Mouse (Mus musculus) frontal cortex, postnatal 10 days (tissue): ENCODE results near the gene Pik3r5.

ENCODE experiments used
- DNase-seq, 2 experiments: peaks; one replicate each; pipeline ENCODE4 v3.0.0; 2022; ENCODE audit warnings: low spot score in 2 of 2, mixed read lengths in 1 of 2

Pik3r5 gene

DNA sequence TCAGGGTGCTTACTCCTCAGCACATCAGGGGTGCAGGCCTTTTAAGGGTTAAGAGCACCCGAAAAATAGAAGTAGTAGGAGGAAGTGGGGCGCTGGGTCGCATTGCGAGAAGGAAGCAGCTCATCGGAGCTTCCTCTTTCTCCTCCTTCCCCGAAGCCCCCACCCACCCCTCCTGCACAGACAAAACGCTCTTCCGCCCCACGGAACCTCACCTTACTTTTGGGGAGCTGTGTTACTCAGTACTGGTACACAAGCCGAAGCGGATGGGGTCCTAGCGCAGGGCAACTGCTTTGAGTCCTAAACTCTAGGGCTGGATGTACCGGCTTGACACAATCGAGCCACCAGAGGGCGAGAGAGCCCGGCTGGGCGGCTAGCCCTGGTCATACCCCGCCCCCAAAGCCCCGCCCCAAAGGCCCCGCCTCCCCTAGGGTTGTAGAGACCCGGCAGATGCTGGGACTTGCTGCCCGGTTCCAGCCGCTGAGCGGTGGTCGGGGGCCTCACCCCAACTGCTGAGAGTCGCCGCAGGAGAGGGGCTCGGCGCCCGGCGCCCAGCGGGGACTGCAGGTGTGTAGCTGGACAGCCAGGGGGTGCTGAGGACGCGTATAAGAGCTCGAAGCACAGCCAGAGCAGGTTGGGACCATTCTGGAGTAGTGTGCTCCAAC is at the start of gene Pik3r5:
TSS of gene Pik3r5 (plus strand) at position 423 of the 662 bp plus-strand sequence.
- peak; percentile 26 to 63 for DNase-seq

DNA sequence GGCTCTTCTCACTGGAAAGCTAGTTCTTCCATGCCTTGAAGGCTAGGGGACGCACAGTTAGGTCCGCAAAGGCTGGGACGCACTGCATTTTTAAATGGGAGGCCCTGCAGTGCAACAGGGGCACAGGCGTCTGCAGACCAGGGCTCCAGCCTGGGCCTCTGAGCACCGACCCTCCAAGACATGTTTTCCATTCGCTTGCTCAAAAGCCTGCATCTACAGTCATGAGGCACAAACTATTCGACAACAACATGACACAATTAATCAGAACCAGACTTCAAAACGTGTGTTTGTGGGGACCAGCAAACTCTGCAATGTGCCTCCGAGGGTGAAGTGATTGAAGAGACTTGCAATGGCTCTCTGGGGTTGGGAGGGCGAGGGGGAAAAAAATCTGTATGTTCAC is 48.4 kb upstream of the Pik3r5 start:
- no peak for DNase-seq

DNA sequence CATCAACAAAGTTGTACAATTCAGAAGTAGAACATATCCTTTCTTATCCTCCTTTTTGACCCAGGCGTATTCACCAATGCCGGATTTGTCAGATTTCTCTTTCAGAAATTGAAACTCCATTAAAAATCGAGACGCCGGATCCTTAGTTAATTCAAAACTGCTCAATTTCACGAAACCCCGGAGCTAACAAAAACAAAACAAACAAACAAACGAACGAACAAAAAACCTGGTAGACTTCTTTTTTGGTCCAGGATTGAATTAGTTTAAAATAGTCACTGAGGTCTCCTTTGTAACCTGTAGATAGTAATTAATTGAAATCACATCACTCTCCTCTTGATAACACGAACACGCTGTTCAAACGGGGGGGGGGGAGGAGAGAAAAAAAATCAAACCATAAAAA is 47.8 kb upstream of the Pik3r5 start:
- DNase-seq = no peak

DNA sequence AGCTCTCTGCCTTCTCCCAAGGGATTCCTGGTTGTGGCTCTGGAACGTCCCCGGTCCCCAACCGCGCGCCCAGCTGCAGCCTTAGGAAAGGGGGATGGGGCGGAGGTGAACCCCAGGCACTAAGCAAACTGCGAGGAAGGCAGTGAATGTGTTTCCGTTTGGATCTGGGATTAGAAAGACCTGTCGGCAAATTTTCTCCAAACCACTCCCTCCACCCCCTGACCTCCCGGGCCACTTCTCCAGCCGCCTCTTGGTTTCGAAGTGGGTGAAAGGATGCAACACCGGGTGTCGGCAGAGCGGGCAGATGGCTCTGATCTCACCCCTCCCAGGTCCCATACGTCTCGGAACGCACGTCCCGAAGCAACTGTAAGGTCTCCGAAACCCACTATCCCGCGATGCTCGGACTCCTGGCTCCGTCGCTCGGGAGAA is 47.3 kb upstream of the Pik3r5 start:
- no peak for DNase-seq

DNA sequence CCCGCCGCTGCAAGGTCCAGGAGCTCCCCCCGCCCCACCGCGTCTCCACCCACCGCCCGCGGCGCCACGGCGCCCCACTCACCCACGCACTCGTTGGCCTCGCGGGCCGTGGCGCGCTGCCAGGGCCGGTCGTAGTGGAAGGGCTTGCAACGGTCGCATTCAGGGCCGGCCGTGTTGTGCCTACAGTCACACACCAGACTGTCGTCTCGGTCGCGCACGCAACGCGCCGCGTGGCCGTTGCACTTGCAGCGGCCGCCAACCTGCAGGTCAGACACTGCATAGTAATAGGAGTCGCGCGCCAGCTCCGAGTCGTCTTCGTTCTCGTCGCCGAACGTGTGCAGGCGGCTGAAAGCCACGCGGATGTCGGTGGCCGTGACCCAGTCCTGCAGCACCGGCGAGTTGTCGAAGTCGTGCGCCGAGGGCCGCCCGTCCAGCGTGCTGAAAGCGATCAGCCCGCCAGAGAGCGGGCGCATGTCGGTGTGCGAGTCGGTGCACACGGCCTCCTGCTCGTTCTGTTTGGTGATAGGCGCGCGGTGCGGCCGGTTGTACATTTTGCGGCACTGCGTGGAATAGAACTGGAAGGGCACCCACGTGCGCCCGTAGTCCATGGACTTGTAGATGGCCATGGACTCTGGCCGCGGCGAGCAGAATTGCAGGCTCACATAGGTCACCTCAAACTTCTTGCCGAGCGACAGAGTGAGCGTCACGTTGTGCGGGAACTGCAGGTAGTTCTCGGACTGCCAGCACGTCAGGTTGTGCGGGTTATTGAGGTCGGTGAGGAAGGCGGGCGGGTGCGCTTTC is 46.7 kb upstream of the Pik3r5 start:
- DNase-seq = peak in 1 of 2 experiments; percentile 34

DNA sequence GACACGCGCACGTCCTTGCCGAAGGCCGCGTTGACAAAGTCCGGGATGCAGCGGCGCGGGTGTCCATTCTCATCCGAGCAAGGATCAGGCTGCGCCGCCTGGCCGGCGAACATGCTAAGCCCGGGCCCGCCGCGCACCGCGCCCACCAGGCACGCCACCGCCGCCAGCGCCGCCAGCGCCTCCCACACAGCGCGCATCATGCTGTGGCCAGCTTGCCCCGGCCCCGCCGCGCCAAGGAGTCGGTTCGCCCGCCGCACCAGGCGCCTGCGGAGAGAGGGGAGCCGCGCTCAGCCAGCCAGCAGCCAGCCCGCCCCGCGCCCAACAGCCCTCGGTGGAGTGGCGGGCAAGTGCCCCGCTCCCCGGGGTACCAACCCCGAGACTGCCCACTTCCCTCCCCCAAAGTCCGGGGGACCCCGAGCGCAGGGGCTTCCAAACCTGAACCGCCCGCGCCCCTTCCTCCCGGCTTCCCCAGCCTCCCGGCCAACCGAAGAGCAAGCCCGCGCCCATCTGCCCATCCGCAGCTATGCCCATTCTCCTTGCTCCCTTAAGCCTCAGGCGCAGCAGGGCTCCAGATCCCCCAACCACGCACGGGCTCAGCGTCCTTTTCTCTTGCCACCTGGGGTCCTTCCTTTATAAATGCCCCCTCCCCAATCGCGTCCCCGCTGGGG is 45.9 kb upstream of the Pik3r5 start:
- peak in 1 of 2 experiments; percentile 25 for DNase-seq

DNA sequence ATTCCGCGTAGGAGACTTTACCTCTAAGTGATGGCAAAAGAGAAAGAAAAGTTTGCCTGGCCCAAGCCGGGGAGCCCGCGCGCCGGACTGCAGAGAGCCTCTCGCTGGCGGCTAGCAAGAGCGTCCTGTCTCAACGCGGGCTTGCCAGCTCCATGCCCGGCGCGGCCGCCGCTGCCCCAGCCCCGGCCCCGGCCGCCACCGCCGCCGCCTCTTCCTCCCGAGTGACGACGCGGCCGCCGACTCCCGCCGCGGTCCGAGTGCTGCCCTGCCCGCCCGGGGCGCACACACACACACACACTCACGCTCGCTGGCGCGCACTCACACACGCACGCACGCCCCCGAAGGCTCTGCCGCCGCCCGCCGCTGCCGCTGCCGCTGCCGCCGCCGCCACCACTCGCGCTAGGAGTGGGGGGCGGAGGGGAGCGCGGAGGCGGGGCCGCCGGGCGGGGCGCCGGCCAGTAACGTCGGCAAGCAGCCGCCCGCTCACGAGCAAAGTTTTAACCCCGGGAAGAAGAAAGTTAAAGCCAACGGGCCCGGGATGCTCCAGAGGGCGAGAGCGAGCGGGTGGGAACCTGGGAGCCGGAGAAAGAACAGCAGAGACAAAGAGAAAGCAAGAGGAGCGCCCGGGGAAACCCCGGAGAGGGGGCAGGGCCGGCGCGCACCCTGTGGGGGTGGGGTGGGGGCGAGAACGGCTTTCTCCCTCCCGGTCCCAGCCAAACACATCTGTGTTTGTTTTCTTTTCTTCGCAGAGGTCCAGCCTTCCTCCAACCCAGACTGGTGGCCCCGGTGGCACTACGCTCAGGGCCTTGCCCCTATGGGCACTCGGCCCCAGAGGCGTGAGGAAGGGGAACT is 45.1 kb upstream of the Pik3r5 start:
- DNase-seq = peak in 1 of 2 experiments; percentile 41

DNA sequence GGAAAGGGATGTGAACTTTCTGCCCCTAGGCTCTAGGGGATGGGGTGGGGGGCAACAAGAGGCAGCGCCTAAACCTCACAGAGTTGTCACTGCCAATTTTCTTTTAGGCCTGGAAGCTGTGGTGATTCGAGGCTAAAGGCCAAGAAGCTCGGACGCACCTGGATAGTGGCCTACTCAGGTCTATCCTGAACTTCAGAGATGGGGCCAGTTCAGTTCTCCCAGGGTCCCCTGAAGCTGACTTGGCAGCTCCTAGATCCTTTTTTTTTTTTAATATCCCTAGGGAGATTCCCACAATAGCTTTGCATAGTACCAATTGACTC is 44.5 kb upstream of the Pik3r5 start:
- DNase-seq = no peak

DNA sequence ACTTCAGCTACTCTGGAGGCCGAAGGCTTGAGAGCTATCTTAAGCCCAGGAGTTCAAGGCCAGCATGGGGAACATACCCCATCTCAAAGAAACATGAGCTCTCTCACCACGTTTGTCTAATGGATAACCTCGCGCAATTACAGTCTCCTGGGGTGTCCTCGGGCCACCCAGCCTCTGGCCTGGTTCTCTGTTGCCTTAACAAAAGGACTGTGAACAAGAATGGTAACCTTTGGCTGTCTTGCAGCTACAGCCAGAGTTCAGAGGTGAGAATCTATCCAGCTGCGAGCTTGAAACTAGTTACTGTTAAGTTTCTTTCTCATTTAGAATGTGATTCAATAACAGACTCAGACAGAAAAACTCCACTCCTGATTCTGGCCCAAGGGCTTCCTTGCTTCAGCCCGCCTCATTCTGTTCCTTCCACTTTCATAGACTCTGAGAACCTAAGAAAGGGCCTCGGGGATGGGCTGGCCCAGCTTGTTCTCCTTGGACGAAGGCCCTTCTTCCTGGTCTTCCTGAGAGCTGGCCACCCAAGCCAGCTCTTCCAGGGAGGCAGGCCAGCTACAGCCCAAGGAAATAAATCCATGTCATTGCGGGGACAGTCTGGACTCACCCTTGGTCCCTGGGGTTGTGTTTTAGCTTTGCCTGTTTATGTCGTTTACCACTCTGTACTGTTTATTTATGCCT is 43.8 kb upstream of the Pik3r5 start:
- DNase-seq = no peak

DNA sequence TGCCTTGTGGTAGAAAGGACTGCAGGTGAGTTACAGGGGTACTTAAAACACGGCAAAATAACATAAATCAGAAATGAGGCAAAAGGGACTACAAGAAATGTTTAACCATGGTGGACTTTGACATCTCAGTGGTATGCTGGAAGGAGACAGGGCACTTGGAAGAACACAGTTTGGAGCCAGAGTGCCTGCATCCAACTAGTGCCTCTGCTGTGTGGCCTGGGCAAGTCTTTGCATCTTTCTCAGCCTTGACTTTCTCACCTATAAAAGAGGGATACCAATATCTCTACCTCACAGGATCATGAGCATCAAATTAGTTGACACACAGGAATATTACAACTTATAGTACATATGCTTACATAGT is 43.3 kb upstream of the Pik3r5 start:
- no peak for DNase-seq

DNA sequence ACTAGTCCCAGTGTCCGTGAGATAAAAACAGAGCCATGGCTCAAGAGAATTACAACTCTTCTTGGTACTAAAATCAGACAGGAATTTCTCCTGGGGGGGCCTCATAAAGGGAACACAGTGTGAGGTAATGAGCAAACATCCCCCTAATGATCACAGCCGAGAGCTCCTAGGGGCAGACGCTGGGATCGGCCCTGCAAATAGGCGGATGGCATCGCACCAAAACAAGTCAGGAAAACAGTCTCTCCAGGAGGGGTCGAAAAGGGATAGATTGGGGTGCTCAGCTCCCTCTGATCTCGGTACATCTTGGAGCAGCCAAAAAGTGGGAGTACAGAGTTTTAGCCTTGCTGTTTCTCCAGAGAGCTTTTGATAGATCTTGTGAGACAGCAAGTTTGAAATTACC is 42.3 kb upstream of the Pik3r5 start:
- DNase-seq = no peak

DNA sequence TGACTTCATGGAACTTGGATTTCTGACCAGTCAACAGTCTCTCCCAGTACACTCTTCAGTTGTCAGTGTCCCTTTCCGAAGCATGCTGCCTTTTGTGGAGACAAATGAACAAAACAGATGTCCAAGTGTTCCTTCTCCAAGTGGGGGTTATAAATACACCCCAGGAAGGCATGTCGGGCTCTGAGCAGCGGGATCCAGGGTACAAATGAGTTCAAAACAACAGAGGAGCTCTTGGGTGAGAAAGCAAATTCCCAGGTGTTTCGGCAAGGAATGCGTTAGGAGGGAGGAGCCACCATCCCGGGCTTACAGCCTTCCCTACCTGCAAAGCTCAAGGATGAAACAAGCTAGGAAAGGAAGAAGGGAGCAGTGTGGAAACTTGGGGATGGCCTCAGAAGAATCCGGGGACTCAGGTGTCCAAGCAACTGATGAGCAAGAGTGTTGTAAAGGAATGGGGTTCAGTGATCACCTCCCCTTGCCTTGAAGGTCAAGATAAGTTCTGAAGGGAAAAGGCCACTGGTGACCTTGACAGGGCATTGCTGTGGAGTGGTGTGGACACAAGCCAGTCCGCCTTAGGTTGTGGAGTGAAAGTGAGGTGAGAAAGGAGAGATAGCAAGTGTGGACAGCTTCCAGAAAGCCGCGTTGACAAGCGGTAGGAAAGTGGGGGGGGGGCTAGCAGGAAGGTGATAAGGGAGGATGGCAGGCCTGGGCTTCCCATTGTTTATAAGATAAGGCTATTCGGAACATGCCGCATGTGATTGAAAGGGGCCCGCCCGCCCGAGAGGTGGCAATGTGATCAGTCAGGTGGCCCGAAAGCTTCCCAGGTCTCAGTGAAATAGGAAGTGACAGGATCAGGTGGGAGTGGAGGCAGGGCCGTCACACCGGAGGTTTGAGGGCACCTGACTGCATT is 41.3 kb upstream of the Pik3r5 start:
- no peak for DNase-seq

DNA sequence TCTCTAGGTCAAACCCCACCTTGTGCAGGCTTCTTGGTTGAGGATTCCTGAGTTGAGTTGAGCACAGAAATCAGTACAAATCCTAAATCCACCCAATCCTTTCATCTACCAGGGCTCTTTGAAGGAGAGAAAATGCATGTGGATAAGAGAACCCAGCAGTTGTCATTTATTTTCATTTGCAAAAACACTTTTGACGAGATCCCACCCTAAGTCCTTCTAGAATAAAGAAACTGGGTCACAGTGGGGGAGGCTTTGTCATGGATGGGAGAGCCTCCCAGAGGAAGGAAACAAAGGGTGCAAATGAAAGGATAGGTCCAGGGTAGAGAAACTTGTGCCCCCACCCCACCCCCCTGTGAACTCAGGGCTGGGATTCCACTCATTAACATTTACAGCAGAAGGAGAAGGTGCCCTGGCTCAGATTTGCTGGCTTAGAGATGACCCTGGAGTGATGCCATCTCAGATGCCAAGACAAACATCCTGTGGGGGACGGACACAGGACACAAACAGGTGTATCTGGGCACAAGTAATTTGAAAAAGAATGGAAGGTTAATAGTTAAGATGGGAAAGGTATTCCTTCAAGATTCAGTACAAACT is 37.9 kb upstream of the Pik3r5 start:
- DNase-seq = no peak

DNA sequence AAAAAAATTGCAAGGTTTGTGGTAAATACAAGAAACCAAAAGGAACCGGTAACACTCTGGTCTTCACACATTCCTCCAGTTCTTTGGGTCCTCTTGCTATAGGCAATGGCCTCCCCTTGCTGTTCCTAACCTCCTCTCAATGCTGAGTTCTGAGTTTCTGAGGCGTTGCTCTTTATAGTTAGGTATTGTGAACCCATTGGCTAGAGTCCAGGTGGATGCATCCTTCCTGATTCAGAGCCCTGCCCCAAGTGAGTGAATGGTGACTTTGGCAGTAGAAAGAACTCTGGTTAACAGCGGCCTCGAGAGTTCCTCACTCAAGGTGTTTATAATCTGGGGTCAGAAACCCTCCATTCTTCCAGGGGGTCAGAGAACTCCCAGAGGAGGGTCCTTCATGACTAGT is 37.2 kb upstream of the Pik3r5 start:
- DNase-seq = no peak

DNA sequence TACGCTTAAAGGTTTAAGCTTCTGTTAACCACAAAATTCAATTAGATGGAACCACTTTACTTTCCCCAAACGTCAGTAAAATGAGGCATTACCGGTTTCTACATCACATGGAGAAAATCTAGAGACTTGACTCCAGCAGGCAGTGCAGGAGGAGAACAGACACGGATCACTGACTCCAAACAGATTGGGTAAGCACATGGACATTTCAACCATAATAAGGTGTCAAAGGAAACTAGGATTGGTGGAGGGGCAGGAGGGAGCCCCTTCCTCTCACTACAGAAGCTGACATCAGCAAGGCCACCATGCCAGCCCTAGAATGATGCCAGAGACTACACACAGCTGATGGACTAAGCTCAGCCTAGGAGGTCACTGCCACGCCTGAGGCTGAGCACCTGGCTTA is 36.4 kb upstream of the Pik3r5 start:
- no peak for DNase-seq

DNA sequence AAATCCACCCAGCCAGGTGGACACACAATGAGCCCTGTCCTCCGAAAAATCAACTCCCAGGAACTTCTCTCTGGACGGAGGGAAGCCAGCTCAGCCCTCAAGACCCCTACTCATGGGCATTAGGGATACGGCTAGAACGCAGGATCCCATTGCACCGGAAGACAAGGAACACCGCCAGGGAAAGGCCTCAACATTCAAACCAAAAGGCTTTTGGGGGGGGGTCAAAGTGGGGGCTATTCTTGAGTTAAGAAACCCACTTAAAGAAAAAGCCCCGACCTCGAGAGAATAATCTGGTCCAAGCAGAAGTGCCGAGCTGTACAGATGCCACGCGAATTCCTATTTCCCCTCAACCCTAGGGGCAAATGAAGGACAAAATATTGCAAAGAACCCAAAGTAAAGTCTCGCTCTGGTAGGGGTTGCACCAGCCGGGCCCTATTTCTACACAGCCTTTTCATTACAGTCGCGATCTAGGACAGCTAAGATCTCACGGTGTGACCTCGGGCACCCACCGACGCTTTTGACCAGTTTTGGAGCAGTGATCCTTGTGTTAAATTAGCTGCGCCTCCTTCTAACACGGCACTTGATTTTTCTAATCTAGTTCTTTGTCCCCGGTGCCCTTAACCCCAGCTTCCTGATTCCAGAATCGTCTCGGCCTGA is 32.9 kb upstream of the Pik3r5 start:
- DNase-seq = no peak

DNA sequence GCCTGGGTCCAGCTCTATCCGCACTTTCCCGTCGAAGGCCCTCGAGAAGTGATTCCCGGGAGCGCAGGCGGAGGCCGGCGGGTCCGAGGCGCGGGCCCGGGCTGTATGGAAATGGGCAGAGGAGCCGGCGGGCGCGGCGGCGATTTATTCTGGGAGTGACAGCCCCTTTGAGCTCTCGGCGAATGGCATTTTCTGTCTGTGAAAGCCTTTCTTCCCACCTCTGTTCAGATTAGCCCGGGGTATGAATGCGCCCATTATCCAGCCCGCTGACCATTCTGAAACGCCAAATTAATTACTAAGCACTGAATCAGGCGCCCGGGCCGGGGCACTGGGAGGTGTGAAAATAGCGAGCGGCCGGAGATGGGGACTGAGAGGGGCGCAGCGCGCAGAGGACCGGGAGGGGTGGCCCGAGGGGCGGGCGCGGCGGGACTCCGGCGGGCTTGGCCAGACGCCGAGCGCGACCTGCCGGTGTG is 32.3 kb upstream of the Pik3r5 start:
- DNase-seq = peak in 1 of 2 experiments; percentile 28

DNA sequence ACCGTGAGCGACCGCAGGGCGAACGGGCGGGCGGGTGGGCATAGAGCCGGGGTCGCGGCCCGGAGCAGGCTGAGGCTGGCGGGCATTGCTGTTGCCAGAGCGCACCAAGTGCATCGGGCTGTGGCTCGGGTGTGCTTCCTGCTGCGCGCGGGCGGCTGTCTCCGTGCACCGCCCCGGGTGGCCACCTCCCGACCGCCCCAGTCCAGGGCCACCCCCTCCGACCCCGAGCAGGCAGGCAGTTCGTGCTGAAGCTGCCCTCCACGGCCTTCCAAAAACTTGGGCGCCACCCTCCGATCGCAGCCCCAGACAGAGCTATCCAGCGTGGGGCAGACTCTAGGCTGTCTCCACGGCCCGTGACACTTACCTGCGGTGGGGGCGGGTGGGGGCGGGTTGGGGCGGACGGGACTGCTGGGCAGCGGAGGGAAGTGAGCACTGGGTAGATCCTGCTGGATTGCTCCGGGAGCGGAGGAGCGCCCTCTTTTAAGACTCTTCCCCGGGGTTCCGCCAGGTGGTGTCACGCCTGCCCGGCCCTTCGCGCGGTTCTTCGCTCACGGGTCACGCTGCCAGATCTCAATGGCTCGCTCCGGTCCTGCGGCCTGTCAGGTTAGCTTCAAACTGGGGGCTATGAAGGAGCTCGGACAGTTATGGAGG is 31.8 kb upstream of the Pik3r5 start:
- DNase-seq = peak in 1 of 2 experiments; percentile 26

DNA sequence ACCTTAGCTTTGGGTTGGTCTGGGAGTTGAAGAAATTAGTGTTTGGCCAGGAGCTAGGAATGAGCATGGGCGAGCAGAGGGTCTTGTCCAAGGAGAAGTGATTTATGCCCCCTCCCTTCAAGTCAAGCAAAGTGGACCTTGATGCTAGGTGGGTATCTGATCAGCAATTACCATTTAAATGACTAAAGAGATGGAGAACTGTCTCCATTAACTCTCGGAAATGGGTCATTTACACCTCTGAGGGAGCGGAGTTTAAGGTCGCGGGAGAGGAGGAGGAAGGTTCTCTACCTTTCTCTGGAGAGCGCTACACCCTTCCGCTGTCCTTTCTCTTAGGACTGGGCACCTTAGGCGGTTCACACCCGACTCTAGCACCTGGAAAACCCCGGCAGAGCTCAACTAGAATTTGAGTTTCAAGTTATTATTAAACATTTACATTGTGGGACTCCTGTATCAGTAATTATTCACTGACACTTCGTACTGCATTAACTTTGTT is 31.1 kb upstream of the Pik3r5 start, which contains the start of gene Ntn1:
TSS of gene Ntn1 (minus strand) at position 97 of the 493 bp plus-strand sequence.
- DNase-seq = no peak
